Mouse (Mus musculus) neural tube, embryonic 12.5 days (tissue): ENCODE data around the gene Gk. TPM values are rescaled to one million over a fixed set of nuclear protein-coding genes. Genes with fewer than 3 reads are reported as not detected.

Experiments
- ATAC-seq: fragments of 200-750 bp; cut with Nextera tagmentation; 2 replicates; pipeline ENCODE4 v1.8.0; 2017; ENCODE audit warnings: low read depth, mild to moderate bottlenecking, moderate TSS enrichment, moderate library complexity; ENCODE audit not compliant: low FRiP score
- H3K27ac ChIP-seq: fragments of 300-500 bp; sonication (generic); 2 replicates; pipeline ENCODE4 v1.5.1; 2016
- H3K27me3 ChIP-seq: fragments of 300-500 bp; sonication (generic); replicated peaks from 2 replicates; pipeline ENCODE4 v1.6.1; 2016; ENCODE audit warnings: mild to moderate bottlenecking
- H3K36me3 ChIP-seq: fragments of 300-500 bp; sonication (generic); 2 replicates; pipeline ENCODE4 v1.6.1; 2016; ENCODE audit warnings: mild to moderate bottlenecking
- H3K4me1 ChIP-seq: fragments of 300-500 bp; sonication (generic); 2 replicates; pipeline ENCODE4 v1.6.1; 2016
- H3K4me2 ChIP-seq: fragments of 300-500 bp; sonication (generic); replicated peaks from 2 replicates; pipeline ENCODE4 v1.6.1; 2016; ENCODE audit warnings: mild to moderate bottlenecking
- H3K4me3 ChIP-seq: fragments of 300-500 bp; sonication (generic); 2 replicates; pipeline ENCODE4 v1.5.1; 2016
- H3K9ac ChIP-seq: fragments of 300-500 bp; sonication (generic); 2 replicates; pipeline ENCODE4 v1.6.1; 2016; ENCODE audit warnings: mild to moderate bottlenecking
- H3K9me3 ChIP-seq: fragments of 300-500 bp; sonication (generic); 2 replicates; pipeline ENCODE4 v1.6.1; 2016; ENCODE audit warnings: mild to moderate bottlenecking
- WGBS: fragments of 180-500 bp; shearing (Covaris S2); methylation state at CpG from one replicate; pipeline ENCODE4 v1.1.7; 2016; 5-methylcytosine and 5-hydroxymethylcytosine counted together
- polyA plus RNA-seq: library from polyadenylated mRNA; unstranded; fragments of >200 nt; fragmentation: Nextera tagmentation; extraction: Ambion mirVana; gene quantifications from 2 replicates; pipeline ENCODE4 v1.2.1, GENCODE M21; 2016

Gene Gk
- polyA plus RNA-seq, 1 experiment from 2014 or later: 8.2 TPM

DNA sequence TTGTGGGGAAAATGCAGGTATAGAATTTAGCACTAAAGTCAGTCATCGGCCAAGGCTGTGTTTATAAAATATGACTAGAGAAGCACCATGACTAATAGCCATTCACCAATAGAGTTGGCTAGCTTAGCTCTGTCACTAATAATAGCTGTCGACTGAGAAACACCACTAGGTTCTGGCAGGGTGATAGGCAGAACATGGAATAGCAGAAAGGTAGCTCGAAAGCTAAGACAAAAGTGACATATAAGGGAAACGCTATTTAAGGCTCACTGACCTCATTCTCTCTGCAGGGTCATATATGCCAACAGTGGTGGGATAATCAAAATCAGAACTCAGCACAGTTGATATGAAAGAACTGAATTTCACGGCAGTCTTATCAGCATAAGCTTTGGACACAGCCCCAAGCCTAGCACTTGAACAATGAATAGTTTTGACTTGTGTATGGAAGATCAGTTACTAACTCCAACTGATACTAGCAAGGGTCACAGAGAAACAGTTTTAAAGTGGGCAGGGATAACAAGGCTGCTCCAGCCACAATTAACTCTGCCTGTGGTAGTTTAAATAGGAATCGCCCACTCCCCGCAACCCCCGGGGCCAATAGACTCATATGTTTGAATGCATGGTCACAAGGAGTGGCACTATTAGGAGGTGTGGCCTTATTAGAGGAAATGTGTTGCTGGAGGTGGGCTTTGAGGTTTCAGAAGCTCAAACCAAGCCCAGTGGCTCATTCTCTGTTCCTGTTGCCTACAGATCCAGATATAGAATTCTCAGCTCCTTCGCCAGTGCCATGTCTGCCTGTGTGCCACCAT is 45.3 kb downstream of the Gk start:
- no peaks in the 10 kb centered on the region for H3K4me1 ChIP-seq
- H3K36me3 ChIP-seq: no peaks in the 10 kb centered on the region
- no peaks in the 10 kb centered on the region for H3K9me3 ChIP-seq
- no peak for ATAC-seq
- WGBS: 92% methylated on average over 9 of the region's 9 CpGs
- H3K27me3 ChIP-seq: no peaks in the 10 kb centered on the region
- no peak overlapping the region for H3K9ac ChIP-seq
- H3K4me2 ChIP-seq: no peak overlapping the region
- H3K4me3 ChIP-seq: no peak overlapping the region
- no peak overlapping the region for H3K27ac ChIP-seq

DNA sequence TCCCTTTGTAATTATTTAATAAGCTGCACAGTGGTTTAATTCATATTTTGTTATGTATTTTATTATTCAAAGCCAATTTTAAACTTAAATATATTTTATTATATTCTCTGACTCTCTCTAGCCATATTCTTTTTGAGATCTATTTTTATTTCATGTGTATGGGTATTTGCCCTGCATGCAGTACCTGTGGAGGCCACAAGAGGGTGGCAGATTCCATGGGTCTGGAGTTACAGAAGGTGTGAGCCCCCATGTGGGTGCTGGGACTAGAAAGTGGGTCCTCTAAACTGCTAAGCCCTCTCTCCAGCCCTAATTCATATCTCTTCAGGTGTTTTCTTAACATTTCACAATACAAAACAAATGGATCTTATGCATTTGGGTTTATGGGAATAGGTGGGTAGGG is 55.4 kb downstream of the Gk start:
- no peaks in the 10 kb centered on the region for H3K27me3 ChIP-seq
- H3K4me1 ChIP-seq: no peaks in the 10 kb centered on the region
- no peak overlapping the region for H3K9ac ChIP-seq
- no peaks in the 10 kb centered on the region for H3K36me3 ChIP-seq
- no peak overlapping the region for H3K4me3 ChIP-seq
- ATAC-seq: no peak
- H3K9me3 ChIP-seq: no peaks in the 10 kb centered on the region
- no peak overlapping the region for H3K4me2 ChIP-seq
- no peak overlapping the region for H3K27ac ChIP-seq

DNA sequence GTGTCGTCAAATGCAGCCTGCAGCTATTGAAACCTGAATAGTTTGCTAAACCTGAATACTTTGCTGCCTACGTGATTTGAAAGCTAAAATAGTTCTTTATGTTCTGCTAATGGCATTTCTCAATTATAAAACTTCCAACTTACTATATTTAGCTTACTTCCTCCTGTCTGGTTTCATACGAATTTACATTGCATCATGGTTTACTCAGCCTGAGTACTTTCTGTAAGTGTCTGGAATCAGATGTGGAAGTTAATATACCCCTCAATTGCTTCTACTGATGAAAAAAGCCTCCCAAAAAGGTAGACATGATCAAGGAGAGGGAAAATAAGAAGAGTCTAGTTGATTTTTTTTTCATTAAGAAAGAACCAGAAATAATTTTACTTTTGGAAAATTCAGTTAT is 66.2 kb downstream of the Gk start:
- Histone ChIP-seq H3K27ac (no peak overlapping the region), H3K9me3 (no peaks in the 10 kb centered on the region), H3K27me3 (no peaks in the 10 kb centered on the region), H3K4me1 (no peaks in the 10 kb centered on the region), H3K4me3 (no peak overlapping the region), H3K36me3 (no peaks in the 10 kb centered on the region), H3K9ac (no peak overlapping the region), H3K4me2 (no peak overlapping the region)
- whole genome bisulfite sequencing: 82% methylated on average over 3 of the region's 3 CpGs
- no peak for ATAC-seq

DNA sequence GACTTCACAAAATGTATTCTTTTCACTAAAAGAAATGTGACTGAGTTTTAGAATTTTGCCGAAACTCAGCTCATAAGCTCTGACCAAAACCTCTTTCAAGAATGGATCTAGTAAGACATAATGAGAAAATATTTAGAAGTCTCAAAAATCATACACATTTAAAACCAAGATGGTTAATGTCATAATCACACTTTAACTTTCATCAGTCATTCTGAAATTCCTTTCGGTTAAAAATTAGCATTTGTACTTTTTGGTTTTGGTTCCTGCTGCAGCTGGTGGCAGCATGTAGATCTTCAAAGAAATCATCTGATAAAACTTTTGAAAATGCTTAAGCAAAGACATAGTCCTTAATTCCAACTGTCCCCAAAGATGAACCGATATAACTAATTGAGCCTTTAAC is 70.9 kb downstream of the Gk start:
- no peak for ATAC-seq
- Histone ChIP-seq H3K27ac (no peak overlapping the region), H3K4me2 (no peak overlapping the region), H3K4me3 (no peak overlapping the region), H3K27me3 (no peaks in the 10 kb centered on the region), H3K36me3 (no peaks in the 10 kb centered on the region), H3K9ac (no peak overlapping the region), H3K4me1 (no peaks in the 10 kb centered on the region), H3K9me3 (no peaks in the 10 kb centered on the region)
- 93% methylated on average over 3 of the region's 3 CpGs for WGBS

DNA sequence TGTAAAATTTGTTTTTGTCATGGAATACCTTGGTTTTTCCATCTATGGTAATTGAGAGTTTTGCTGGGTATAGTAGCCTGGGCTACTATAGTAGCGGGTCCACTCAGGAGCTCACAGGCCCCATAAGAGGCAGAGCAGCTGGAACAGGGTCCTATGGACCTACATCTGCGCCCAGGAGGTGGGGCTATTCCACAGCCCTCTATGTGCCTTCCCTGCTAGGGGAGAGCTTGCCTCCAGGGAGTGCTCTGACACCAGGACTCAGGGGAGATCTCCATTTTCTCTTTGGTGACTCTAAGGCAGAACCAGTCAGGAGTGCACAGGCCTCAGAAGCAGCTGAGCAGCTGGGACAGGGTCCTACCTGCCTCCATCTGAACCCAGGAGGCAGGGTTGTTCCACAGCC is 92.9 kb downstream of the Gk start:
- H3K4me2 ChIP-seq: no peak overlapping the region
- ATAC-seq: no peak
- H3K4me1 ChIP-seq: no peaks in the 10 kb centered on the region
- H3K9me3 ChIP-seq: no peaks in the 10 kb centered on the region
- 75% methylated on average over 2 of the region's 2 CpGs for WGBS
- H3K27ac ChIP-seq: no peak overlapping the region
- H3K36me3 ChIP-seq: no peaks in the 10 kb centered on the region
- no peak overlapping the region for H3K4me3 ChIP-seq
- H3K27me3 ChIP-seq: no peaks in the 10 kb centered on the region
- H3K9ac ChIP-seq: no peak overlapping the region

DNA sequence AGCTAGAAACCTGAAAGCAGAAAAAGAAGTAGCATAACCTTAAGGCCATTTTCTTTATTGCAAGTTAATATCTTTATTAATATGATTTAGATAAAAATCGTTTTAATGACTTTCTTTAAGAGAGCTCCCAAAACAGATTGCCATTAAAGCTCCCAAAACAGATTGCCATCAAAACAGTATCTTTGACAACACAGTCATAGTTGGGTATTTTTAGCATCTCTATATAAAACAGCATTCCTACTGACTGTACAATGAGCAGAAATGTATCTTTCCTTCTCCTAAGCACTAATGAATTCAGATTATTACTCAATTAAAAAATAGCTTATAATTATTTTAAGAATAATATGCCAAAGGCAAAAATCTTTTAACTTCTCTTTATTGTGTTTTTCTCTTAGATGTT is 94.5 kb downstream of the Gk start:
- Histone ChIP-seq H3K4me2 (no peak overlapping the region), H3K27ac (no peak overlapping the region), H3K4me3 (no peak overlapping the region), H3K9ac (no peak overlapping the region), H3K4me1 (no peaks in the 10 kb centered on the region), H3K9me3 (no peaks in the 10 kb centered on the region), H3K27me3 (no peaks in the 10 kb centered on the region), H3K36me3 (no peaks in the 10 kb centered on the region)
- no peak for ATAC-seq
- WGBS: 67% methylated on average over 1 of the region's 1 CpGs

DNA sequence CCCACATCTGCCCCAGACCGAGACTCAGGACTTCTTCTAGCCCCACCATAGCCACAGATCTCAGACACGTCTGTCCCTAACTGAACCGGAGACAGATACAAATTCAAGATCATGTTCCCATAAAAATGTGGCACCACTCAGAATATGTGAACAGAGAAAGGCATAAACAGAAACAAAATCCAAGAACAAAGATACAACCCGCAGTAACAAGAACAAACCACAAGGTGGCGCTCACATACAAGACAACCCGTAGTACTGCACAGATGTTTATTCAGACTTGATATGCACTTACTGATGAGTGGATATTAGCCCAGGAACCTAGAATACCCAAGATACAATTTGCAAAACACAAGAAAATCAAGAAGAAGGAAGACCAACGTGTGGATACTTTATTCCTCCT is 99.8 kb downstream of the Gk start:
- Histone ChIP-seq H3K4me1 (no peaks in the 10 kb centered on the region), H3K27me3 (no peaks in the 10 kb centered on the region), H3K27ac (no peak overlapping the region), H3K9me3 (no peaks in the 10 kb centered on the region), H3K4me2 (no peak overlapping the region), H3K4me3 (no peak overlapping the region), H3K36me3 (no peaks in the 10 kb centered on the region), H3K9ac (no peak overlapping the region)
- no peak for ATAC-seq
- WGBS: 21% methylated on average over 7 of the region's 7 CpGs

Other genes starting within 250 kb of the Gk start
- gene Tab3, start 202.8 kb downstream of the Gk start, polyA plus RNA-seq: 5.9 and 8.6 TPM in 2 replicates
- gene 5430427O19Rik, start 93.5 kb upstream of the Gk start, polyA plus RNA-seq: 0.10 and 0.15 TPM in 2 replicates